Mouse (Mus musculus): ENCODE measurements around the gene Kank4. TPM values are rescaled to one million over a fixed set of nuclear protein-coding genes. Genes with fewer than 3 reads are reported as not detected.
"Not testable (repeated sequence)": the region's sequence is repeated elsewhere in the genome, so short reads cannot be mapped to it uniquely, and the experiment has no call there.

Kank4 gene
- 1 to 10 TPM; 1.1 to 2.6 TPM for total RNA-seq (2021)
- long read RNA-seq, experiment 1: 0 reads
- long read RNA-seq, experiment 2: 0 reads

- peak; percentile 16 for DNase-seq
Observed at GRCm38 (mm10) chr4:98817184-98817911, at the start of gene Kank4. Gene Kank4 (minus strand): TSS chr4:98817537.

GRCm38 (mm10) chr4:98865386-98866237, 48.3 kb upstream of the Kank4 start:
- DNase-seq: no peak

- DNase-seq: no peak
Observed at GRCm38 (mm10) chr4:98864546-98864945, 47.2 kb upstream of the Kank4 start.

GRCm38 (mm10) chr4:98864094-98864493, 46.8 kb upstream of the Kank4 start:
- no peak for DNase-seq

- no peak for DNase-seq
Observed at GRCm38 (mm10) chr4:98863451-98863850, 46.1 kb upstream of the Kank4 start.

GRCm38 (mm10) chr4:98858151-98858855, 41.0 kb upstream of the Kank4 start:
- DNase-seq: no peak

- DNase-seq: no peak
Observed at GRCm38 (mm10) chr4:98857037-98857648, 39.8 kb upstream of the Kank4 start.

GRCm38 (mm10) chr4:98853926-98854325, 36.6 kb upstream of the Kank4 start:
- DNase-seq: no peak

- not testable (repeated sequence) for DNase-seq
Observed at GRCm38 (mm10) chr4:98850485-98850884, 33.1 kb upstream of the Kank4 start.

GRCm38 (mm10) chr4:98847120-98847885, 30.0 kb upstream of the Kank4 start:
- DNase-seq: no peak

- DNase-seq: no peak
Observed at GRCm38 (mm10) chr4:98846396-98846795, 29.1 kb upstream of the Kank4 start.

- no peak for DNase-seq
Observed at GRCm38 (mm10) chr4:98845687-98846125, 28.4 kb upstream of the Kank4 start.

- no peak for DNase-seq
Observed at GRCm38 (mm10) chr4:98845201-98845600, 27.9 kb upstream of the Kank4 start.

- DNase-seq: no peak
Observed at GRCm38 (mm10) chr4:98843906-98844597, 26.7 kb upstream of the Kank4 start.

GRCm38 (mm10) chr4:98841251-98841650, 23.9 kb upstream of the Kank4 start:
- DNase-seq: not testable (repeated sequence)

GRCm38 (mm10) chr4:98840526-98840925, 23.2 kb upstream of the Kank4 start:
- no peak for DNase-seq

- no peak for DNase-seq
Observed at GRCm38 (mm10) chr4:98838913-98839312, 21.6 kb upstream of the Kank4 start.

- no peak for DNase-seq
Observed at GRCm38 (mm10) chr4:98837715-98838505, 20.6 kb upstream of the Kank4 start.

GRCm38 (mm10) chr4:98836519-98836918, 19.2 kb upstream of the Kank4 start:
- no peak for DNase-seq

GRCm38 (mm10) chr4:98834782-98835181, 17.4 kb upstream of the Kank4 start:
- no peak for DNase-seq

Measured in gastrocnemius, postnatal 25 days (tissue).